Mouse (Mus musculus) neural tube, embryonic 13.5 days (tissue): ENCODE data around the gene Arap1. TPM values are rescaled to one million over a fixed set of nuclear protein-coding genes. Genes with fewer than 3 reads are reported as not detected.

Experiments
- ATAC-seq: fragments of 200-750 bp; cut with Nextera tagmentation; 2 replicates; pipeline ENCODE4 v1.8.0; 2017; ENCODE audit warnings: low read depth, mild to moderate bottlenecking, moderate TSS enrichment, moderate library complexity
- H3K27ac ChIP-seq: fragments of 300-500 bp; sonication (generic); replicated peaks from 2 replicates; pipeline ENCODE4 v1.5.1; 2015; ENCODE audit warnings: moderate library complexity, mild to moderate bottlenecking, inconsistent platforms
- H3K27me3 ChIP-seq: fragments of 300-500 bp; sonication (generic); 2 replicates; pipeline ENCODE4 v1.6.1; 2015; ENCODE audit warnings: mild to moderate bottlenecking, inconsistent platforms
- H3K36me3 ChIP-seq: fragments of 300-500 bp; sonication (generic); 2 replicates; pipeline ENCODE4 v1.6.1; 2015; ENCODE audit warnings: mild to moderate bottlenecking, inconsistent platforms
- H3K4me1 ChIP-seq: fragments of 300-500 bp; sonication (generic); replicated peaks from 2 replicates; pipeline ENCODE4 v1.6.1; 2015; ENCODE audit warnings: inconsistent platforms
- H3K4me2 ChIP-seq: fragments of 300-500 bp; sonication (generic); 2 replicates; pipeline ENCODE4 v1.6.1; 2015; ENCODE audit warnings: inconsistent platforms, mild to moderate bottlenecking, moderate library complexity
- H3K4me3 ChIP-seq: fragments of 300-500 bp; sonication (generic); 2 replicates; pipeline ENCODE4 v1.5.1; 2015; ENCODE audit warnings: mild to moderate bottlenecking, inconsistent platforms
- H3K9ac ChIP-seq: fragments of 300-500 bp; sonication (generic); 2 replicates; pipeline ENCODE4 v1.6.1; 2015; ENCODE audit warnings: moderate library complexity, mild to moderate bottlenecking, inconsistent platforms
- H3K9me3 ChIP-seq: fragments of 300-500 bp; sonication (generic); 2 replicates; pipeline ENCODE4 v1.6.1; 2016; ENCODE audit warnings: inconsistent platforms
- WGBS: fragments of 180-500 bp; shearing (Covaris S2); methylation state at CpG from one replicate; pipeline ENCODE4 v1.1.7; 2015; 5-methylcytosine and 5-hydroxymethylcytosine counted together
- polyA plus RNA-seq: library from polyadenylated mRNA; unstranded; fragments of >200 nt; fragmentation: Nextera tagmentation; extraction: Ambion mirVana; gene quantifications from 2 replicates; pipeline ENCODE4 v1.2.1, GENCODE M21; 2015

Gene Arap1
- polyA plus RNA-seq, 1 experiment from 2014 or later = 11.2 TPM

GRCm38 (mm10) chr7:101456789-101457188 lies 108.9 kb downstream of the Arap1 start:
- H3K4me3 ChIP-seq = no peak overlapping the region
- no peaks in the 10 kb centered on the region for H3K9me3 ChIP-seq
- no peak overlapping the region for H3K27ac ChIP-seq
- 44% methylated on average over 5 of the region's 5 CpGs for WGBS
- H3K4me1 ChIP-seq = peaks cover 67% of the 10 kb centered on the region
- H3K36me3 ChIP-seq = no peaks in the 10 kb centered on the region
- no peak for ATAC-seq
- H3K4me2 ChIP-seq = no peak overlapping the region
- peaks cover 20% of the 10 kb centered on the region for H3K27me3 ChIP-seq
- no peak overlapping the region for H3K9ac ChIP-seq

- no peak overlapping the region for H3K9ac ChIP-seq
- no peak overlapping the region for H3K4me2 ChIP-seq
- ATAC-seq = no peak
- no peak overlapping the region for H3K27ac ChIP-seq
- no peaks in the 10 kb centered on the region for H3K36me3 ChIP-seq
- no peaks in the 10 kb centered on the region for H3K9me3 ChIP-seq
- H3K27me3 ChIP-seq = peaks cover 15% of the 10 kb centered on the region
- peaks cover 67% of the 10 kb centered on the region for H3K4me1 ChIP-seq
- H3K4me3 ChIP-seq = no peak overlapping the region
- whole genome bisulfite sequencing = 75% methylated on average over 5 of the region's 5 CpGs
These were observed 109.4 kb downstream of the Arap1 start for GRCm38 (mm10) chr7:101457283-101457682.

GRCm38 (mm10) chr7:101457801-101458200 lies 109.9 kb downstream of the Arap1 start:
- H3K9ac ChIP-seq = no peak overlapping the region
- H3K4me1 ChIP-seq = peaks cover 72% of the 10 kb centered on the region
- H3K9me3 ChIP-seq = no peaks in the 10 kb centered on the region
- ATAC-seq = no peak
- WGBS = 67% methylated on average over 8 of the region's 8 CpGs
- H3K4me2 ChIP-seq = no peak overlapping the region
- no peak overlapping the region for H3K27ac ChIP-seq
- peaks cover 10% of the 10 kb centered on the region for H3K27me3 ChIP-seq
- no peak overlapping the region for H3K4me3 ChIP-seq
- H3K36me3 ChIP-seq = no peaks in the 10 kb centered on the region

- Histone ChIP-seq H3K36me3 (no peaks in the 10 kb centered on the region), H3K27me3 (0 out of 2 replicates have a peak, but pooled peaks cover 6% of the 10 kb centered on the region), H3K4me3 (no peak overlapping the region), H3K4me1 (peaks cover 78% of the 10 kb centered on the region), H3K9me3 (no peaks in the 10 kb centered on the region), H3K9ac (no peak overlapping the region), H3K4me2 (no peak overlapping the region), H3K27ac (no peak overlapping the region)
- 66% methylated on average over 4 of the region's 4 CpGs for WGBS
- ATAC-seq = no peak
These were observed 110.5 kb downstream of the Arap1 start for GRCm38 (mm10) chr7:101458278-101458781.

- Histone ChIP-seq H3K4me2 (no peak overlapping the region), H3K27ac (no peak overlapping the region), H3K4me1 (peaks cover 87% of the 10 kb centered on the region), H3K9ac (no peak overlapping the region), H3K9me3 (no peaks in the 10 kb centered on the region), H3K27me3 (0 out of 2 replicates have a peak, but pooled peaks cover 6% of the 10 kb centered on the region), H3K4me3 (no peak overlapping the region), H3K36me3 (no peaks in the 10 kb centered on the region)
- WGBS = 86% methylated on average over 9 of the region's 9 CpGs
- ATAC-seq = no peak
These were observed 111.5 kb downstream of the Arap1 start for GRCm38 (mm10) chr7:101459305-101459813.

- Histone ChIP-seq H3K9ac (no peak overlapping the region), H3K4me2 (no peak overlapping the region), H3K9me3 (no peaks in the 10 kb centered on the region), H3K4me1 (peaks cover 87% of the 10 kb centered on the region), H3K36me3 (no peaks in the 10 kb centered on the region), H3K27me3 (0 out of 2 replicates have a peak, but pooled peaks cover 6% of the 10 kb centered on the region), H3K4me3 (no peak overlapping the region), H3K27ac (0 out of 2 replicates have a peak overlapping the region, but pooled peaks have one; percentile 14)
- ATAC-seq = peak; percentile 19
- WGBS = 54% methylated on average over 10 of the region's 10 CpGs
These were observed 112.2 kb downstream of the Arap1 start for GRCm38 (mm10) chr7:101459923-101460607.

- Histone ChIP-seq H3K9me3 (no peaks in the 10 kb centered on the region), H3K36me3 (no peaks in the 10 kb centered on the region), H3K27me3 (0 out of 2 replicates have a peak, but pooled peaks cover 6% of the 10 kb centered on the region), H3K27ac (no peak overlapping the region), H3K9ac (no peak overlapping the region), H3K4me3 (no peak overlapping the region), H3K4me2 (no peak overlapping the region), H3K4me1 (peaks cover 87% of the 10 kb centered on the region)
- peak; percentile 46 for ATAC-seq
- WGBS = 40% methylated on average over 10 of the region's 10 CpGs
These were observed 112.7 kb downstream of the Arap1 start for GRCm38 (mm10) chr7:101460608-101460957.

- 87% methylated on average over 11 of the region's 11 CpGs for WGBS
These were observed 113.7 kb downstream of the Arap1 start for GRCm38 (mm10) chr7:101461571-101461970.

More at GRCm38 (mm10) chr7:101461571-101461970, 113.7 kb downstream of the Arap1 start:
- 0 out of 2 replicates have a peak, but pooled peaks cover 6% of the 10 kb centered on the region for H3K27me3 ChIP-seq
- no peaks in the 10 kb centered on the region for H3K9me3 ChIP-seq
- no peak for ATAC-seq
- no peak overlapping the region for H3K27ac ChIP-seq
- H3K4me1 ChIP-seq = peaks cover 92% of the 10 kb centered on the region
- no peak overlapping the region for H3K9ac ChIP-seq
- no peak overlapping the region for H3K4me2 ChIP-seq
- H3K36me3 ChIP-seq = no peaks in the 10 kb centered on the region
- H3K4me3 ChIP-seq = no peak overlapping the region

Other genes with a start within 250 kb of the Arap1 start
- 16.5 and 17.7 TPM in 2 replicates for gene Atg16l2, start 45.8 kb upstream of the Arap1 start, polyA plus RNA-seq
- gene Stard10, start 31.0 kb upstream of the Arap1 start, polyA plus RNA-seq = 9.2 and 9.6 TPM in 2 replicates
- not detected in 2 replicates for gene Gm45837, start 62.8 kb downstream of the Arap1 start, polyA plus RNA-seq
- 43.6 TPM in 2 replicates for gene Pde2a, start 73.6 kb downstream of the Arap1 start, polyA plus RNA-seq
- gene Art2b, start 237.5 kb downstream of the Arap1 start, polyA plus RNA-seq = not detected in 2 replicates